Mouse (Mus musculus) testis, adult 2 months (tissue): ENCODE measurements at regions not wholly inside any gene's neighbourhood (a gene's known extent, or its start where the extent isn't known, plus 50 kb on each side); places are given as distances from the start of the nearest gene placed in this dataset.

Experiments
- CTCF ChIP-seq: fragments of 200-500 bp; IDR thresholded peaks from 2 replicates; pipeline ENCODE4 v1.5.1; 2012; ENCODE audit warnings: low read depth, mild to moderate bottlenecking, inconsistent platforms, low read length, moderate library complexity; ENCODE audit not compliant: control insufficient read depth, insufficient read depth, insufficient replicate concordance
- POLR2A ChIP-seq: fragments of 200-500 bp; IDR thresholded peaks from 2 replicates; pipeline ENCODE4 v1.6.1; 2012; ENCODE audit warnings: low read depth, mild to moderate bottlenecking, inconsistent platforms, low read length, moderate library complexity; ENCODE audit not compliant: control insufficient read depth

- TF ChIP-seq CTCF = no peak
- no peak for TF ChIP-seq POLR2A
Observed at GRCm38 (mm10) chr17:87501098-87501497, 54.4 kb upstream of the Calm2 start.
